In genomic region chr11:43426414-43426884, GRCm38 (mm10) we compare ENCODE assay signal across 8 mouse cellular contexts. TPM values are rescaled to one million over a fixed set of nuclear protein-coding genes. Genes with fewer than 3 reads are reported as not detected.
DNase-seq lines count a peak whose midpoint lies in the region; ATAC-seq and TF ChIP-seq lines count a peak whose summit lies in the region.

No protein-coding gene starts in this region.

- peaks cover 6% of the 10 kb centered on the region; the same call in 1 of the 2 replicates for H3K4me1 ChIP-seq in lung, embryonic 14.5 days (ENCODE audit: insufficient read depth)
- H3K4me1 ChIP-seq in forebrain, embryonic 13.5 days: peaks cover 5% of the 10 kb centered on the region; the same call in 1 of the 2 replicates
- H3K4me1 ChIP-seq in intestine, embryonic 15.5 days (replicated peaks): peaks cover 9% of the 10 kb centered on the region; the same call in 1 of the 2 replicates
- peaks cover 34% of the 10 kb centered on the region for H3K4me1 ChIP-seq in megakaryocyte, embryonic 14.5 days

- WGBS in lung, embryonic 14.5 days: 16% methylated on average over 7 of the region's 7 CpGs
- 17% methylated on average over 7 of the region's 7 CpGs for WGBS in forebrain, embryonic 13.5 days
- 20% methylated on average over 7 of the region's 7 CpGs for WGBS in intestine, embryonic 15.5 days

- peak; percentile 69 for ATAC-seq in lung, embryonic 14.5 days (ENCODE audit: insufficient read depth)
- ATAC-seq in forebrain, embryonic 13.5 days: peak; percentile 28
- ATAC-seq in intestine, embryonic 15.5 days: peak; percentile 78

- H3K4me2 ChIP-seq in lung, embryonic 14.5 days: peak overlapping the region; percentile 63
- peak overlapping the region; percentile 66 for H3K4me2 ChIP-seq in forebrain, embryonic 13.5 days
- peak overlapping the region; percentile 52 for H3K4me2 ChIP-seq in intestine, embryonic 15.5 days (replicated peaks)

- no peak for TF ChIP-seq CTCF in lung, embryonic 14.5 days (IDR thresholded peaks at IDR 0.05; ENCODE audit: low read depth)

- H3K9ac ChIP-seq in lung, embryonic 14.5 days: peak overlapping the region; percentile 30; the same call in 1 of the 2 replicates
- peak overlapping the region; percentile 66; the same call in 1 of the 2 replicates for H3K9ac ChIP-seq in forebrain, embryonic 13.5 days
- no peak overlapping the region for H3K9ac ChIP-seq in intestine, embryonic 15.5 days

- no peaks in the 10 kb centered on the region for H3K36me3 ChIP-seq in lung, embryonic 14.5 days (ENCODE audit: insufficient read depth)
- no peaks in the 10 kb centered on the region for H3K36me3 ChIP-seq in forebrain, embryonic 13.5 days (ENCODE audit: poor library complexity, severe bottlenecking)
- H3K36me3 ChIP-seq in intestine, embryonic 15.5 days: no peaks in the 10 kb centered on the region
- peaks cover 36% of the 10 kb centered on the region for H3K36me3 ChIP-seq in megakaryocyte, embryonic 14.5 days (replicated peaks; ENCODE audit: low read length)

- 0 out of 2 replicates have a peak overlapping the region, but pooled peaks have one; percentile 5 for H3K27ac ChIP-seq in lung, embryonic 14.5 days (ENCODE audit: low read depth)
- no peak overlapping the region for H3K27ac ChIP-seq in forebrain, embryonic 13.5 days
- H3K27ac ChIP-seq in intestine, embryonic 15.5 days: peak overlapping the region; percentile 67; the same call in 1 of the 2 replicates

- no peak for DNase-seq in lung, embryonic 14.5 days
- no peak for DNase-seq in lung, postnatal 4 days
- peak; percentile 70 for DNase-seq in adipocyte (ENCODE audit: low spot score)
- DNase-seq in yolk sac, embryonic 10.5 days (ENCODE audit: low spot score): peak; percentile 70
- no peak for DNase-seq in left cerebral cortex, adult 11 months (ENCODE audit: low spot score)

- H3K9me3 ChIP-seq in lung, embryonic 14.5 days (ENCODE audit: low read depth, low read length): no peaks in the 10 kb centered on the region
- H3K9me3 ChIP-seq in forebrain, embryonic 13.5 days (replicated peaks): no peaks in the 10 kb centered on the region
- no peaks in the 10 kb centered on the region for H3K9me3 ChIP-seq in intestine, embryonic 15.5 days
- H3K9me3 ChIP-seq in megakaryocyte, embryonic 14.5 days: no peaks in the 10 kb centered on the region

- no peaks in the 10 kb centered on the region for H3K27me3 ChIP-seq in lung, embryonic 14.5 days (ENCODE audit: insufficient read depth, low read length)
- H3K27me3 ChIP-seq in forebrain, embryonic 13.5 days: no peaks in the 10 kb centered on the region
- H3K27me3 ChIP-seq in intestine, embryonic 15.5 days (replicated peaks): no peaks in the 10 kb centered on the region
- no peaks in the 10 kb centered on the region for H3K27me3 ChIP-seq in megakaryocyte, embryonic 14.5 days (replicated peaks)

- peak overlapping the region; percentile 60 for H3K4me3 ChIP-seq in lung, embryonic 14.5 days (ENCODE audit: low read depth, low read length)
- peak overlapping the region; percentile 56 for H3K4me3 ChIP-seq in forebrain, embryonic 13.5 days
- H3K4me3 ChIP-seq in intestine, embryonic 15.5 days (replicated peaks): peak overlapping the region; percentile 53
- peak overlapping the region; percentile 97 for H3K4me3 ChIP-seq in megakaryocyte, embryonic 14.5 days (replicated peaks)

RNA-seq across cellular contexts. Expression of gene Pttg1, which starts 0.4 kb away (rescaled TPM):
- polyA plus RNA-seq in lung, embryonic 14.5 days (2014; fragmentation: Nextera tagmentation; extraction: Ambion mirVana): 82.5 and 87.6 TPM in 2 replicates
- polyA plus RNA-seq in forebrain, embryonic 13.5 days (2015; fragmentation: Nextera tagmentation; extraction: Ambion mirVana): 38.1 and 45.3 TPM in 2 replicates
- 64.5 and 68.6 TPM in 2 replicates for polyA plus RNA-seq in intestine, embryonic 15.5 days (2015; fragmentation: Nextera tagmentation; extraction: Ambion mirVana)
- 2.9 and 24.0 TPM in 2 replicates for polyA plus RNA-seq in megakaryocyte, embryonic 14.5 days (2012; ENCODE audit: insufficient read depth, low replicate concordance)

RNA-seq across cellular contexts. Expression of gene Slu7, which starts 7.1 kb away (rescaled TPM):
- polyA plus RNA-seq in lung, embryonic 14.5 days (2014; fragmentation: Nextera tagmentation; extraction: Ambion mirVana): 47.9 and 50.1 TPM in 2 replicates
- 68.4 and 72.8 TPM in 2 replicates for polyA plus RNA-seq in forebrain, embryonic 13.5 days (2015; fragmentation: Nextera tagmentation; extraction: Ambion mirVana)
- 44.1 and 48.0 TPM in 2 replicates for polyA plus RNA-seq in intestine, embryonic 15.5 days (2015; fragmentation: Nextera tagmentation; extraction: Ambion mirVana)
- 2.2 and 7.3 TPM in 2 replicates for polyA plus RNA-seq in megakaryocyte, embryonic 14.5 days (2012; ENCODE audit: insufficient read depth, low replicate concordance)

RNA-seq across cellular contexts. Expression of gene C1qtnf2, which starts 47.6 kb away (rescaled TPM):
- polyA plus RNA-seq in lung, embryonic 14.5 days (2014; fragmentation: Nextera tagmentation; extraction: Ambion mirVana): 2.1 and 2.2 TPM in 2 replicates
- 2.2 and 2.6 TPM in 2 replicates for polyA plus RNA-seq in forebrain, embryonic 13.5 days (2015; fragmentation: Nextera tagmentation; extraction: Ambion mirVana)
- 6.3 and 6.6 TPM in 2 replicates for polyA plus RNA-seq in intestine, embryonic 15.5 days (2015; fragmentation: Nextera tagmentation; extraction: Ambion mirVana)
- polyA plus RNA-seq in megakaryocyte, embryonic 14.5 days (2012; ENCODE audit: insufficient read depth, low replicate concordance): not detected in 2 replicates

Comparison
In these comparisons a context has a peak if more than half of its experiments do, and no peak if none do; other contexts are left out.
1. ATAC-seq: peak in every context shown above with its lines; median percentile 78 in intestine, embryonic 15.5 days; 69 in lung, embryonic 14.5 days; 28 in forebrain, embryonic 13.5 days.
2. DNase-seq: peak in adipocyte (single experiment) and yolk sac, embryonic 10.5 days (single experiment); none in lung, embryonic 14.5 days (single experiment), lung, postnatal 4 days (0 of 2) and left cerebral cortex, adult 11 months (single experiment).
3. Peak in every context shown above with its lines, with median percentiles within 50 percentile points of each other: H3K4me2 ChIP-seq and H3K4me3 ChIP-seq.